Mouse (Mus musculus) urinary bladder, postnatal 10 days (tissue): ENCODE measurements around the gene Kctd13.

Source experiments
- DNase-seq: peaks from one replicate; pipeline ENCODE4 v3.0.0; 2022; ENCODE audit warnings: low spot score

The Kctd13 gene

GRCm38 (mm10) chr7:126941801-126942200, 13.1 kb downstream of the Kctd13 start:
- no peak for DNase-seq

DNA sequence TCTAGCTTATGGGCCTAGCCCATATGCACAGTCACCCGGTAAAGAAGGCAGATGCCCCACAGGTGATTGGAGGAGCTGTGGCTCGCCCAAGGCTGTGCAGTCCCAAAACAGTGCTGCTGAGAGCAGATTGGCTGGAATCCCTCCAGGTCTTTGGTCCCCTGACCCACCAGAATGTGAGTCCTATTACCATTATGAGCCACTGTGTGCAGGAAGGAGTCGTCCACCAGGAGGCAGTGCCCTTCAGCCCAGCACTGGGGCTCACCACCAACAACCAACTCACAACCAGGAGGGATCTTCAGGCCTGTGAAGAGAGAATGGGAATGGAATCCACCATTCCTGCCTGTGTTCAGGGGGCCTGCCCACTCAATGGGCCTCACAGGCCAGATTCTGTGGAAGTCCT, 17.9 kb downstream of the Kctd13 start:
- DNase-seq = no peak

- no peak for DNase-seq
Measured at GRCm38 (mm10) chr7:126948626-126949025, 19.9 kb downstream of the Kctd13 start.

DNA sequence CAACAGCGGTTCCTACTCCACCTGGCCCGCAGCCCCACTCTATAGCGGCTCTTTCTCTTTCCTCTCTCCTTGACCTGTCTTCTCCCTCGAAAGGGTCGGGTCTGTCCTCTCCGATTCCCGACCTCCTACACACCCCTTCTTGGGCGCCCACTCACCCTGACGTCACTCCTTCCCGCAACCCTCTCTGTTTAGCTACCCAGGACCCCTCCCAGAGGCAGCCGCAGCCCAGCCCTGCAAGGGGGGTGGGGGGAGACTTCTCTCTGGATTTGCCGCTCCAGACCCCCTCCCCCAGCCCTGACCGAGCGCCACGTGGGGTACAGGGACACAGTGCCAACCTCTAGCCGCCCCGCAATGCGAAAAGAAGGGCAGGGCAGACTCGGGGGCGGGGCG, 20.7 kb downstream of the Kctd13 start, which contains the start of gene Asphd1:
Gene Asphd1 (minus strand): TSS at position 180 of the 390 bp plus-strand sequence.
- no peak for DNase-seq

GRCm38 (mm10) chr7:126949793-126950646, 21.3 kb downstream of the Kctd13 start, which contains the start of gene Sez6l2:
Gene Sez6l2, plus strand, starts transcription at chr7:126950563.
- peak; percentile 64 for DNase-seq

- DNase-seq = no peak
Measured at GRCm38 (mm10) chr7:126950647-126951615, 22.3 kb downstream of the Kctd13 start.

DNA sequence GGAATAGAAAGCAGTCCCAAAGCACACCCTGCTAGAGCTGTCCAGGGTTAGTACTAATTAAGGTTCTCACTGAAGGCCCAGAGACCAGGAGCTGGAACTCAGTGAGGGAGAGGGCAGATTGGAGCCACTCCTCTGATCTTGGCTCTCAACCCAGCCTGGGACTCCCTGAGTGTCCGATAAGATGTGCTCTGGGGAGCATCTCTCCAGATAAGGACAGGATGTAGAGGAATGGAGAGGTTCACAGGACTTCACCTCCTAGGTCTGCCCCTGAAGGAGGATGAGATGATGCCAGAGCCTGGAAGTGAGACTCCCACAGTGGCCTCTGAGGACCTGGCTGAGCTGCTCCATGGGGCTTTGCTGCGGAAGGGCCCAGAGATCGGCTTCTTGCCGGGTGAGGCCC, 23.1 kb downstream of the Kctd13 start:
- DNase-seq = no peak

DNA sequence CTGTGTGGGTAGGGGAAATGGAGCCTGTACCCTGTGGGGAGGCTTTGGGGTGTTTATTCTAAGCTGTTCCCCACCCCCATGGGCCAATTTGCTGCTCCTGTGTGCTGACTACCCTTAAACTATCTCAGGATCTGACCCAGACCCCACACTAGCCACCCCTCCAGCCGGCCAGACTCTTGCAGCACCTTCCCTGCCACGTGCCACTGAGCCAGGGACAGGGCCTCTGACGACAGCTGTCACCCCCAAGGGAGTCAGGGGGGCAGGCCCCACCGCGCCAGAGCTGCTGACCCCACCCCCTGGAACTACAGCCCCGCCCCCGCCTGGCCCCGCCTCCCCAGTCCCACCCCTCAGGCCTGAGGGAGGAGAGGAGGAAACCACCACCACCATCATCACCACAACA, 24.0 kb downstream of the Kctd13 start:
- no peak for DNase-seq

GRCm38 (mm10) chr7:126955125-126955524, 26.4 kb downstream of the Kctd13 start:
- no peak for DNase-seq

GRCm38 (mm10) chr7:126959780-126960179, 31.1 kb downstream of the Kctd13 start:
- DNase-seq = no peak

DNA sequence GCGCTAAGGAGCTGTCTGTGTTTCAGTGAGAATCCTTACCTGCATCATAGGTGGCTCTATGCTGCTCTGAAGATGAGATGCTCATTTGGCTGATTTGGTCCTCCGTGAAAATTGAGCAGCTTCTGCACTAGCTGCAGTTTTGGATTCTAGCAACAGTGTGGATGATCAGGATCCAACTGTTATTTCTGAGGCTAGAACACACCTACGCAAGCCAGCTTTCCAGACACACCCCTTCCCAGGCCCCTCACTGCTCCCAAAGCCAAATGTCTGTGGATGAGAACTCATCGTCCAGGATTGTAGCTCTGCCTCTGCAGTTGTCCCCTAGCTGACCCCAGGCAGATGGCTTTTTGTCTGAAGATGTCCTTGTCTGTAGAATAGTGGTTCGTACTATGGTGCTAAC, 32.4 kb downstream of the Kctd13 start:
- DNase-seq = no peak

- no peak for DNase-seq
Measured at GRCm38 (mm10) chr7:126961965-126962364, 33.3 kb downstream of the Kctd13 start.

DNA sequence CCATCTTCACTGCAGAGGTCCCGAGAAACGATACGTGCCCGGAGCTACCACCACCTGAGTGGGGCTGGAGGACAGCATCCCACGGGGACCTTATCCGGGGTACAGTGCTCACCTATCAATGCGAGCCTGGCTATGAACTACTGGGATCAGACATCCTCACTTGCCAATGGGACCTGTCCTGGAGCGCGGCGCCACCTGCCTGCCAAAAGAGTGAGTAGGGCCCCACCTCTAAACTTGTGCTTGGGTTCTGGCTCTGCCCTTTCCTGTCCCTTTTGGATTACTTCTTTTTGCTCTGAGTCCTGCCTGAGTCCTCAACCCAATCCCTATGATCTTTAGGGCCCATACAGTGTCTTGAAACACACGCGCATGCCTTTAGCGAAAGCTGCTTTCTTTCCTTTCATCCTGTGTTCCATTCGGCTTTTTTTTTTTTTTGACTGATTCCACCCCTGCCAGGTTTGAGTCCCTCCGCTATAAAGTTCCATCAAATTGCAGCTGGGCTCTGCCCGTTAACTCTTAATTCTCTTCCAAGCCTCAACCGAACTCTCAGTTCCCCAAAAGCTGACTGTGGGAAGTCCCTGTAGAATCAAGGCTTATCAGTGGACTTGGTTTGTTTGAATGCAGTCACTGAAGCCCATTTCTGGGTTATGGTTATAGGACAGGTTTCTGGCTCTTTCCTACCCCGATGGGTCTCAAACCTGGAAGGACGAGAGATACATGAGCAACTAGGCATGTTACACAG, 35.0 kb downstream of the Kctd13 start:
- DNase-seq = no peak

- no peak for DNase-seq
Measured at GRCm38 (mm10) chr7:126965568-126965967, 36.9 kb downstream of the Kctd13 start.

GRCm38 (mm10) chr7:126967361-126967760, 38.7 kb downstream of the Kctd13 start:
- DNase-seq = no peak

GRCm38 (mm10) chr7:126975493-126975892, 46.8 kb downstream of the Kctd13 start:
- no peak for DNase-seq

DNA sequence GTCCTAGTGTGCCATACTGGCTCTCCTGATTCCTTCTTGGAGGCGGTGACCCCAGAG, 47.0 kb downstream of the Kctd13 start, which contains the start of gene Cdipt:
Gene Cdipt (plus strand): TSS at position 22 of the 57 bp plus-strand sequence.
- DNase-seq = no peak

GRCm38 (mm10) chr7:126975950-126976866, 47.5 kb downstream of the Kctd13 start, which contains the start of gene Cdiptos:
Gene Cdiptos, minus strand, starts transcription at chr7:126976098.
- DNase-seq = peak; percentile 88

DNA sequence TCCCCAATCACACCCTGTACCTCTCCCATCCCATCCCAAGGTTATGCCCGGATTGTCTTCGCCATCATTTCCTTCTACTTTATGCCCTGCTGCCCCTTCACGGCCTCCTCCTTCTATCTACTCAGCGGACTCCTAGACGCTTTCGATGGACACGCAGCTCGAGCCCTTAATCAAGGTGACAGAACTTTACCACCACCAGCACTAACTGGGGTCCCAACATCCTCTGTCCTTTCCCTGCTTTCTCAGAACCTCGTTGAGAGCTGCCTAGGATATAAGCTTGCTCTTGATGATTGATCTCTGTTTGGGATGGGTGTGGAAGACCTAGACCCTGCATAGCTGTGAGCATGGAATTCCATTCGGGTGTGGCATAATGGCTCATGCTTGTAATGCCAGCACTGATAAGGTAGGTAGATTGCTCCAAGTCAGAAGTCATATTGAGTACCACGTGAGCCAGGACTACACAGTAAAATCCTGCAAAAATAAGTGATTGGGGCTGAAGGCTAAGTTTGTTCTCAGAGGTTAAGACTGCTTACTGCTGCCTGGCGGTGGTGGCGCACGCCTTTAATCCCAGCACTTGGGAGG, 48.3 kb downstream of the Kctd13 start:
- no peak for DNase-seq

- no peak for DNase-seq
Measured at GRCm38 (mm10) chr7:126978841-126979240, 50.2 kb downstream of the Kctd13 start.

DNA sequence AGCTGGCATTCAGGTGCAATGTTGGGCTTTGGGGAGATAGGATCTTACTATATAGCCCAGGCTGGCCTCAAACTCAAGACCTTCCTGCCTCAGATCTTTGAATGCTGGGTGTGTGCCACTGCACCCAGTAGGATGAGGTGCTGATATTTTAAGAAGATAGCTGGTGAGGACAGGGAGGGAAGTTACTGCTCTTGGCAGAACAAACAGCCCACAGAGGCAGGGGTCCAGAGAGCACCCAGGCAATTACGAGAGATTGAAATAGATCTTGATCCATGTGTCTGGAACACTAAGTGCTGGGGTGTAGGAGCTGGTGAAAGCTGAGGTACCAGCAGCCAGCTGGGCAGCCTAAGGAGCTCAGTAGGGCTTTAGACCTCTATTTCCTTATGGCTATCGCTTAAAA, 52.9 kb downstream of the Kctd13 start:
- no peak for DNase-seq
